Mouse (Mus musculus): ENCODE data around the gene Sipa1l3. TPM values are rescaled to one million over a fixed set of nuclear protein-coding genes. Genes with fewer than 3 reads are reported as not detected.

Sipa1l3 gene
- total RNA-seq, 2 experiments from 2014 or later = 122 to 125 TPM

- DNase-seq (ENCODE audit: low spot score in 2 of 2) = no peak
These were observed 228.6 kb downstream of the Sipa1l3 start for GRCm38 (mm10) chr7:29289856-29290255.

- peak; percentile 74 to 78 for DNase-seq (ENCODE audit: low spot score in 2 of 2)
These were observed 229.4 kb downstream of the Sipa1l3 start, which contains the start of gene Ppp1r14a for GRCm38 (mm10) chr7:29288942-29289638. TSS of gene Ppp1r14a (plus strand) at chr7:29289308.

- DNase-seq (ENCODE audit: low spot score in 2 of 2) = no peak
These were observed 230.4 kb downstream of the Sipa1l3 start for GRCm38 (mm10) chr7:29288079-29288478.

GRCm38 (mm10) chr7:29287481-29287880 is 231.0 kb downstream of the Sipa1l3 start:
- DNase-seq (ENCODE audit: low spot score in 2 of 2) = no peak

GRCm38 (mm10) chr7:29284523-29284922 is 233.9 kb downstream of the Sipa1l3 start:
- DNase-seq (ENCODE audit: low spot score in 2 of 2) = no peak

GRCm38 (mm10) chr7:29283876-29284275 is 234.6 kb downstream of the Sipa1l3 start:
- no peak for DNase-seq (ENCODE audit: low spot score in 2 of 2)

- no peak for DNase-seq (ENCODE audit: low spot score in 2 of 2)
These were observed 236.3 kb downstream of the Sipa1l3 start for GRCm38 (mm10) chr7:29282074-29282554.

GRCm38 (mm10) chr7:29281201-29282073 is 237.0 kb downstream of the Sipa1l3 start, which contains the start of gene Spint2:
TSS of gene Spint2 (minus strand) at chr7:29281912.
- DNase-seq (ENCODE audit: low spot score in 2 of 2) = peak; percentile 33 to 52

- no peak for DNase-seq (ENCODE audit: low spot score in 2 of 2)
These were observed 237.6 kb downstream of the Sipa1l3 start for GRCm38 (mm10) chr7:29280801-29281200.

- DNase-seq (ENCODE audit: low spot score in 2 of 2) = no peak
These were observed 238.5 kb downstream of the Sipa1l3 start for GRCm38 (mm10) chr7:29279924-29280323.

GRCm38 (mm10) chr7:29279261-29279660 is 239.2 kb downstream of the Sipa1l3 start:
- DNase-seq (ENCODE audit: low spot score in 2 of 2) = no peak

GRCm38 (mm10) chr7:29277510-29277909 is 240.9 kb downstream of the Sipa1l3 start:
- no peak for DNase-seq (ENCODE audit: low spot score in 2 of 2)

- no peak for DNase-seq (ENCODE audit: low spot score in 2 of 2)
These were observed 241.7 kb downstream of the Sipa1l3 start for GRCm38 (mm10) chr7:29276715-29277114.

- DNase-seq (ENCODE audit: low spot score in 2 of 2) = no peak
These were observed 246.6 kb downstream of the Sipa1l3 start for GRCm38 (mm10) chr7:29271687-29272465.

- DNase-seq (ENCODE audit: low spot score in 2 of 2) = no peak
These were observed 248.0 kb downstream of the Sipa1l3 start for GRCm38 (mm10) chr7:29270445-29270844.

Other genes with a start within 250 kb of the Sipa1l3 start
- gene Spint2, start 236.7 kb downstream of the Sipa1l3 start, total RNA-seq (2021) = 10 to 100 TPM; 25.3 to 31.0 TPM
- 1 to 10 TPM; 2.0 to 3.2 TPM for gene Ppp1r14a, start 229.3 kb downstream of the Sipa1l3 start, total RNA-seq (2021)
- gene Dpf1, start 214.7 kb downstream of the Sipa1l3 start, total RNA-seq (2021) = 100 to 1,000 TPM; 129 to 138 TPM
- under 1 TPM; 0.18 to 0.42 TPM for gene Catsperg2, start 208.4 kb upstream of the Sipa1l3 start, total RNA-seq (2021)
- gene Zfp84, start 249.9 kb upstream of the Sipa1l3 start, total RNA-seq (2021) = 10 to 100 TPM; 15.8 to 17.9 TPM

Measured in layer of hippocampus, postnatal 10 days (tissue).